Mouse (Mus musculus): ENCODE measurements around the gene Hist1h1b. TPM values are rescaled to one million over a fixed set of nuclear protein-coding genes. Genes with fewer than 3 reads are reported as not detected.
"Not testable (repeated sequence)": the region's sequence is repeated elsewhere in the genome, so short reads cannot be mapped to it uniquely, and the experiment has no call there.

Gene Hist1h1b
- total RNA-seq, 2 experiments from 2014 or later: 6.3 to 8.1 TPM

- no peak for DNase-seq (ENCODE audit: low spot score in 2 of 2)
- no peak overlapping the region for H3K27ac ChIP-seq
- no peak overlapping the region for H3K4me3 ChIP-seq
- no peak for TF ChIP-seq CTCF (conservative IDR thresholded peaks at IDR 0.05)
Measured at GRCm38 (mm10) chr13:21755707-21756106, 24.7 kb downstream of the Hist1h1b start.

- H3K27ac ChIP-seq: not testable (repeated sequence)
- H3K4me3 ChIP-seq: peak overlapping the region; percentile 51
- DNase-seq (ENCODE audit: low spot score in 2 of 2): peak; percentile 21 to 29
Measured at GRCm38 (mm10) chr13:21754294-21755001, 26.0 kb downstream of the Hist1h1b start.

GRCm38 (mm10) chr13:21753524-21754285 is 26.7 kb downstream of the Hist1h1b start, which contains the start of the genes Hist1h2ak and Hist1h2bn:
Hist1h2ak (minus strand) TSS chr13:21753827.
Hist1h2bn (plus strand) TSS chr13:21754123.
- H3K4me3 ChIP-seq: peak within 1 kb of the TSS; percentile 51
- 0 out of 2 replicates have a peak, but pooled peaks have one; percentile 33 for TF ChIP-seq CTCF (conservative IDR thresholded peaks at IDR 0.05)
- peak within 1 kb of the TSS; percentile 85 for H3K27ac ChIP-seq
- DNase-seq (ENCODE audit: low spot score in 2 of 2): peak; percentile 70 to 91

- DNase-seq (ENCODE audit: low spot score in 2 of 2): no peak
- TF ChIP-seq CTCF (conservative IDR thresholded peaks at IDR 0.05): no peak
Measured at GRCm38 (mm10) chr13:21753051-21753523, 27.3 kb downstream of the Hist1h1b start.

DNA sequence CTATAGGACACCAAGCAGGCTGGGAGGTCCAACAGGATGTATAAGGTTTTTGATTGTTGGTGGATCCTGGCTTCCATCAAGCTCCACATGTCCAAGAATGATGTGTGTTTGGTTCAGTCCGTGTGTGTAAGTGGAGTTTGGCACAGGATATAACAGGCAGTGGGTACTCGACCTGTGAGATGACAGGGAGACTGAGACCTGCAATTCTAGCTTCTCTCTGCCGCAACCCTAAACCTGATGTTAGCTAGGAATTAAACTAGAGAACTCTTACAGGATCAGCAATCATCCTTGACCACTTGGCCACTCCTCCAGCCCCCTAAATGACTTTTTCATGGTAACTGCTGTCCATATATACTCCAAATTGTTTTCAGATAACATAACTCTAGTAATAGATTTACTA is 28.1 kb downstream of the Hist1h1b start:
- DNase-seq (ENCODE audit: low spot score in 2 of 2): no peak
- TF ChIP-seq CTCF (conservative IDR thresholded peaks at IDR 0.05): no peak
- H3K27ac ChIP-seq: no peak overlapping the region
- no peak overlapping the region for H3K4me3 ChIP-seq

More at GRCm38 (mm10) chr13:21753051-21753523, 27.3 kb downstream of the Hist1h1b start:
- Histone ChIP-seq H3K27ac (peak overlapping the region; percentile 85), H3K4me3 (peak overlapping the region; percentile 51)

DNA sequence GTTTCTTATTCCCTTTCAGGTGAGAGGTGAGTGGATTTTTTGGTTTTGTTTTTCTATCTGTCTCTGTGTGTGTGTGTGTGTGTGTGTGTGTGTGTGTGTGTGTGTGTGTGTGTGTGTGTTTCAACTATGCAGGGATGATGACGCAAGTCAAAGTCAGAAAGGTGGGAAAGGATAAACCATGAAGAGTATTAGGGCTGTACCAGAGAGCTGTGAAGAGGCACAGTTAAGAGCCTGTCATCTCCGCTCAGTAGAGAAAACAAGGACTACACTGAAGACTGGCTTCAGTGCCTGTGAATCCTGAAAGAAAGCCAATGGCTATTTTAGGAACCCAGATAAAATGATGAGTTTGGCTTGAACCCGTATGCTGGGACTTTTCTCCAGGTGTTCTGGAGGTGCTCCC is 28.6 kb downstream of the Hist1h1b start:
- H3K27ac ChIP-seq: no peak overlapping the region
- DNase-seq (ENCODE audit: low spot score in 2 of 2): no peak
- H3K4me3 ChIP-seq: no peak overlapping the region
- TF ChIP-seq CTCF (conservative IDR thresholded peaks at IDR 0.05): no peak

- no peak for DNase-seq (ENCODE audit: low spot score in 2 of 2)
- Histone ChIP-seq H3K27ac (no peak overlapping the region), H3K4me3 (no peak overlapping the region)
- TF ChIP-seq CTCF (conservative IDR thresholded peaks at IDR 0.05): no peak
Measured at GRCm38 (mm10) chr13:21751417-21751816, 29.0 kb downstream of the Hist1h1b start.

DNA sequence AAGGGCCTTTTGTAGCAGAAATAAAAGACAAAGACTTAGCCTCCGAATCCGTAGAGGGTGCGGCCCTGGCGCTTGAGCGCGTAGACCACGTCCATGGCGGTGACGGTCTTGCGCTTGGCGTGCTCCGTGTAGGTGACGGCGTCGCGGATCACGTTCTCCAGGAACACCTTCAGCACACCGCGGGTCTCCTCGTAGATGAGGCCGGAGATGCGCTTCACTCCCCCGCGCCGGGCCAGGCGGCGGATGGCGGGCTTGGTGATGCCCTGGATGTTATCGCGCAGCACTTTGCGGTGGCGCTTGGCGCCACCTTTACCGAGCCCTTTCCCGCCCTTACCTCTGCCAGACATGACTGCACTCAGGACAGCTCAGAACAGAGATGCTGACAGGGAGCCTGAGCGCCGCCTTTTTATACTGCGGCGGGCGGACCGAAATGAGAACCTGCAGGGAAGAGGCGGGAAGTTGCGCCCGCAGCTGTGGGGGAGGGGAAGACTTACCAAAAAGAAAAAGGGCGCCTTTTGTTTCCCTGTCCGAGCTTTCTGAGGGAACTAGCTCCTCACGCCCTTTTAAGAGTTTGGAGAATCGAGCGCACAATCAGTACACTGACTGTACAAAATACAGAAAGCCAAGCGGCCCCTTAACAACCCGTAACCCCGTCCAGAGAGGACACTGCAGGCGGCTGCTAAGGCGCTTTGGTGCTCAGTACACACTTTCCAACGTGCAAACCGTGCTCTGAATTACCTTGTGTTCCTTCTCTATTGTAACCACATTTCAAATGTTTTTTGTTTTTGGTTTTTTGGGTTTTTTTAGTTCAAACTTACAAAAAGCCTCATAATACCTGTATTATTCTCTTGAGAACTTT is 30.0 kb downstream of the Hist1h1b start, which contains the start of gene Hist1h4k:
Hist1h4k (minus strand) TSS at position 347 of the 859 bp plus-strand sequence.
- Histone ChIP-seq H3K4me3 (peak within 1 kb of the TSS; percentile 68), H3K27ac (peak within 1 kb of the TSS; percentile 57)
- peak; percentile 91 to 94 for DNase-seq (ENCODE audit: low spot score in 2 of 2)

DNA sequence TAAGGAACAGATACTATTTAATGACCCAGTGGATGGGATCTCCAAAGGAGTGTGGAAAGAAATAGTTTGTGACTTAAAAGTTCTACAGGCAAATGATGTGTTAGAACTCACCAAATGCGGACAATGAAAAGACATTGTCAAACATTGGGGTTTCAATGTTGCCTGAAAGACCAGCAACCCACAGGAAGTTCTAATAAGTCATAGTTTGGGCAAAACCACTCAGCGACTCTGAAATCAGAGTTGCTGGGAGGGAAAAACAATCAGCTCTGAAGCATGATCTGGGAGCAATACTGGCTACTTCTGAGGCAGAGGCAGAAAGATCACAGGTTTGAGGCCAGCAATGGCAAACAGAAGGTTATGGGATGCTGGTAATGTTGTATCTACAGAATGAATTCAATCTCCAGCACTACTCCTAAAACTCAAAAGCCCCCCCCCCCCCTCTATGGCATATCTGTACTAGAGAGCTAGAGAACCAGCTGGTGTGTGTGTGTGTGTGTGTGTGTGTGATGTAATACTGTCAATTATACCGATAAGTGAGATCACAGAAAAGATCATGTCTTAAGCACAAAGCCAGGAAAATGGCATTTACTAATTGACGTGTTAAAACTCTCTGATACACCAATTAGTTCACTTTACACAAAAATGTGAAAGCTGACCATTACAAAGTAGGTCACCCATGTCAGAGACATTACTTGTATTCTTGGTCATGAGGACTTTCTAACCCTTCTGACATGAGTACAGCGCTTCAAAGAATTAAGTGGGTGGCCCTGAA is 30.9 kb downstream of the Hist1h1b start:
- peak overlapping the region; percentile 48; the same call in 1 of the 2 replicates for H3K27ac ChIP-seq
- no peak for TF ChIP-seq CTCF (conservative IDR thresholded peaks at IDR 0.05)
- no peak for DNase-seq (ENCODE audit: low spot score in 2 of 2)
- H3K4me3 ChIP-seq: peak overlapping the region; percentile 68

DNA sequence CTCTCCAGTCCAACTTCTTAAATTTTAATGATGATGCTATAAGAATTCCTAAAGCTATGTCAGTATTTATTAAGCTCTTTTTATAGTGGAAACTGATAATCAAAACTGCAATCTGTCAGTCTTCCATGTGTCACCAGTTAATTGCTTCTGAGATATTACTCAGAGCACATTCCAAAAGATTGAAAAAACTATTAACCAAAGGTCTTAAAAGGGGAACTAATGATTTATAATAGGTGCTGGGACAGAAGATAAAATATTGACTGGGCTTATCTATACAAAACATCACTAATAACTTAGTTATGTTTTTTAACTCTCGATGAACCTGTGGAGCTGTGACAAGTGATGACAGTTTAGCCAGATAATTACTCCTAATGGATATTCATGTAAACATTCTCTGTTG is 35.4 kb downstream of the Hist1h1b start:
- no peak overlapping the region for H3K27ac ChIP-seq
- DNase-seq (ENCODE audit: low spot score in 2 of 2): no peak
- no peak overlapping the region for H3K4me3 ChIP-seq
- no peak for TF ChIP-seq CTCF (conservative IDR thresholded peaks at IDR 0.05)

- Histone ChIP-seq H3K4me3 (peak within 1 kb of the TSS; percentile 67), H3K27ac (peak within 1 kb of the TSS; percentile 84)
- peak; percentile 71 to 79 for DNase-seq (ENCODE audit: low spot score in 2 of 2)
Measured at GRCm38 (mm10) chr13:21734906-21735767, 45.3 kb downstream of the Hist1h1b start, which contains the start of gene Hist1h4j. Hist1h4j (plus strand) TSS chr13:21735064.

Data from layer of hippocampus, adult 2 months (tissue).